Mouse (Mus musculus): ENCODE measurements around the gene Myl6. TPM values are rescaled to one million over a fixed set of nuclear protein-coding genes. Genes with fewer than 3 reads are reported as not detected.

Gene Myl6
- total and polyA plus RNA-seq, 3 experiments, result 242 to 379 (median 302) TPM

DNA sequence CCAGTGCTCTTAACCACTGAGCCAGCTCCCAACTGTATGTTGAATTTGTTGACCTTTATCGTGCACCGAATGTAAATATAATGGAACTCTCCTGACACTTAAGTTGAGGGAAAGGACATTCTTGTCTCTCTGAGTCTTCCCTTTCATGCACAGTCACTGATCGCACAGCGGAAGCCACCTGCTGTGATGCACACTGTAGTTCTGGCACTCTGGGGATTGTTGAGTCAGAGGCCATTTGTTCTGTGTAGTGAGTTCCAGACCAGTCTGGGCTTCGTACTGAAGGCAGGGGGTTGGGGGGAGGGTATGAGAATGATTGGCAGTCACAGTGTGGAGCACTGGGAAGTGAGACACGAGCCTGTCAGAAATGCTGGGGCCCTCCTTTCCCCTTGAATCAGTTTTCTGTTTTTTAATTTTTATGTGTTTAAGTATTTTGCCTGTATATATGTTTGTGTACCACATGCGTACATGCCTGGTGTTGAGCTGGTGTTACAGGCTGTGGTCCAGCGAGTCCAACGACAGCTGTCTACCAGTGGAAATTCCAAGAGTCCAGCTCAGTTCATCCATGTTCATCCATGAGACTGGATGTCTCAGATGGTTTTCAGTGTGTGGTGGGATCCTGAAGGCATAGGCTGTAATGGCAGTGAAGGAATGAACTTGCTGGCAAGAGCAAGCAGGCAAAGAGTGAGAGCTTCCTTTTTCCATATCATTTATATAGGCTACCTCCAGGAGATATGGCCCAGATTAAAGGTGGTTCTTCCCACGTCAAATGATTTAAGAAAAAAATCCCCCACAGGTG is 52.4 kb downstream of the Myl6 start:
- WGBS, result 88% methylated on average over 10 of the region's 10 CpGs
- Histone ChIP-seq H3K27ac (no peak overlapping the region), H3K27me3 (ENCODE audit: control insufficient read depth, insufficient read depth, low read length) (no peaks in the 10 kb centered on the region), H3K9ac (ENCODE audit: low read depth, low read length) (no peak overlapping the region), H3K4me1 (ENCODE audit: control insufficient read depth, insufficient read depth, low read length) (peaks cover 3% of the 10 kb centered on the region), H3K4me3 (no peak overlapping the region), H3K79me2 (replicated peaks; ENCODE audit: control insufficient read depth, insufficient read depth, low read length) (no peaks in the 10 kb centered on the region), H3K36me3 (ENCODE audit: control insufficient read depth, insufficient read depth, low read length) (no peaks in the 10 kb centered on the region)
- TF ChIP-seq EP300 (IDR thresholded peaks at IDR 0.05; ENCODE audit: insufficient read depth, low read depth, low read length), result no peak
- TF ChIP-seq POLR2A (IDR thresholded peaks at IDR 0.05; ENCODE audit: insufficient read depth, low read depth, low read length), result no peak
- intact Hi-C loops (cut with DNase I), result no loop called here
- DNase-seq, result no peak

Small RNA genes within 50 kb of the gene (microRNA-seq; reads per million reads assigned to microRNA genes)
- gene Mir6916, result 0 to 1.2 reads per million in 2 experiments
- 0.77 to 1.7 reads per million in 2 experiments for gene Mir8105

Other genes with a start within 250 kb of the Myl6 start
- not detected for gene Apon, start 240.0 kb downstream of the Myl6 start, total RNA-seq (2021)
- gene Apon, start 240.0 kb downstream of the Myl6 start, polyA plus RNA-seq (2012; rRNA removed), result 0.18 TPM in 1 of 2 replicates, not detected in the other
- not detected for gene Apof, start 225.5 kb downstream of the Myl6 start, total RNA-seq (2021)
- gene Apof, start 225.5 kb downstream of the Myl6 start, polyA plus RNA-seq (2012; rRNA removed), result 0.18 TPM in 1 of 2 replicates, not detected in the other
- gene Stat2, start 223.6 kb downstream of the Myl6 start, total RNA-seq (2021), result 10 to 100 TPM in 1 of 2 experiments, 1 to 10 TPM in 1; 7.3 to 12.2 TPM
- 11.0 and 17.5 TPM in 2 replicates for gene Stat2, start 223.6 kb downstream of the Myl6 start, polyA plus RNA-seq (2012; rRNA removed)
- under 1 TPM in 1 of 2 experiments, not detected in 1; 0.16 TPM for gene Il23a, start 195.4 kb downstream of the Myl6 start, total RNA-seq (2021)
- gene Il23a, start 195.4 kb downstream of the Myl6 start, polyA plus RNA-seq (2012; rRNA removed), result 0.12 TPM in 1 of 2 replicates, not detected in the other
- 1 to 10 TPM; 6.5 to 6.9 TPM for gene Pan2, start 190.8 kb downstream of the Myl6 start, total RNA-seq (2021)
- 15.2 and 19.8 TPM in 2 replicates for gene Pan2, start 190.8 kb downstream of the Myl6 start, polyA plus RNA-seq (2012; rRNA removed)
- 10 to 100 TPM; 58.9 to 65.3 TPM for gene Cnpy2, start 171.7 kb downstream of the Myl6 start, total RNA-seq (2021)
- gene Cnpy2, start 171.7 kb downstream of the Myl6 start, polyA plus RNA-seq (2012; rRNA removed), result 27.8 and 48.0 TPM in 2 replicates
- 1,000 to 10,000 TPM in 1 of 2 experiments, 100 to 1,000 TPM in 1; 947 to 1,091 TPM for gene Cs, start 156.4 kb downstream of the Myl6 start, total RNA-seq (2021)
- 1,148 and 1,658 TPM in 2 replicates for gene Cs, start 156.4 kb downstream of the Myl6 start, polyA plus RNA-seq (2012; rRNA removed)
- gene Coq10a, start 125.1 kb downstream of the Myl6 start, total RNA-seq (2021), result 100 to 1,000 TPM; 332 to 391 TPM
- 356 and 500 TPM in 2 replicates for gene Coq10a, start 125.1 kb downstream of the Myl6 start, polyA plus RNA-seq (2012; rRNA removed)
- gene Ankrd52, start 117.0 kb downstream of the Myl6 start, total RNA-seq (2021), result 10 to 100 TPM; 41.8 to 47.5 TPM
- 29.2 and 34.6 TPM in 2 replicates for gene Ankrd52, start 117.0 kb downstream of the Myl6 start, polyA plus RNA-seq (2012; rRNA removed)
- not detected for gene Slc39a5, start 92.9 kb downstream of the Myl6 start, total RNA-seq (2021)
- not detected in 2 replicates for gene Slc39a5, start 92.9 kb downstream of the Myl6 start, polyA plus RNA-seq (2012; rRNA removed)
- 10 to 100 TPM; 45.2 to 48.2 TPM for gene Nabp2, start 82.7 kb downstream of the Myl6 start, total RNA-seq (2021)
- 25.0 and 25.1 TPM in 2 replicates for gene Nabp2, start 82.7 kb downstream of the Myl6 start, polyA plus RNA-seq (2012; rRNA removed)
- gene Rnf41, start 82.5 kb downstream of the Myl6 start, total RNA-seq (2021), result 10 to 100 TPM; 15.8 to 16.9 TPM
- 12.5 and 17.8 TPM in 2 replicates for gene Rnf41, start 82.5 kb downstream of the Myl6 start, polyA plus RNA-seq (2012; rRNA removed)
- gene Smarcc2, start 34.9 kb downstream of the Myl6 start, total RNA-seq (2021), result 10 to 100 TPM; 75.5 to 77.6 TPM
- 49.1 and 61.1 TPM in 2 replicates for gene Smarcc2, start 34.9 kb downstream of the Myl6 start, polyA plus RNA-seq (2012; rRNA removed)
- 1 to 10 TPM; 3.5 to 3.8 TPM for gene Myl6b, start 4.5 kb upstream of the Myl6 start, total RNA-seq (2021)
- 2.9 and 4.1 TPM in 2 replicates for gene Myl6b, start 4.5 kb upstream of the Myl6 start, polyA plus RNA-seq (2012; rRNA removed)
- 10 to 100 TPM; 16.4 to 17.9 TPM for gene Esyt1, start 31.7 kb upstream of the Myl6 start, total RNA-seq (2021)
- 23.6 and 24.7 TPM in 2 replicates for gene Esyt1, start 31.7 kb upstream of the Myl6 start, polyA plus RNA-seq (2012; rRNA removed)
- 1 to 10 TPM; 7.5 to 7.6 TPM for gene Zc3h10, start 53.6 kb upstream of the Myl6 start, total RNA-seq (2021)
- 6.6 and 6.8 TPM in 2 replicates for gene Zc3h10, start 53.6 kb upstream of the Myl6 start, polyA plus RNA-seq (2012; rRNA removed)
- gene Rpl41, start 55.2 kb upstream of the Myl6 start, total RNA-seq (2021), result 1,000 to 10,000 TPM; 1,453 to 1,598 TPM
- gene Rpl41, start 55.2 kb upstream of the Myl6 start, polyA plus RNA-seq (2012; rRNA removed), result 853 and 867 TPM in 2 replicates
- 10 to 100 TPM; 39.4 to 44.2 TPM for gene Pa2g4, start 71.8 kb upstream of the Myl6 start, total RNA-seq (2021)
- gene Pa2g4, start 71.8 kb upstream of the Myl6 start, polyA plus RNA-seq (2012; rRNA removed), result 19.5 and 35.6 TPM in 2 replicates
- gene Erbb3, start 95.5 kb upstream of the Myl6 start, total RNA-seq (2021), result 1 to 10 TPM; 6.3 to 8.2 TPM
- 5.5 and 7.7 TPM in 2 replicates for gene Erbb3, start 95.5 kb upstream of the Myl6 start, polyA plus RNA-seq (2012; rRNA removed)
- 100 to 1,000 TPM; 229 to 279 TPM for gene Rps26, start 132.6 kb upstream of the Myl6 start, total RNA-seq (2021)
- gene Rps26, start 132.6 kb upstream of the Myl6 start, polyA plus RNA-seq (2012; rRNA removed), result 315 and 337 TPM in 2 replicates
- gene Ikzf4, start 151.8 kb upstream of the Myl6 start, total RNA-seq (2021), result 1 to 10 TPM in 1 of 2 experiments, under 1 TPM in 1; 0.97 to 1.8 TPM
- 0.88 TPM in 2 replicates for gene Ikzf4, start 151.8 kb upstream of the Myl6 start, polyA plus RNA-seq (2012; rRNA removed)
- gene Suox, start 179.9 kb upstream of the Myl6 start, total RNA-seq (2021), result 10 to 100 TPM; 25.6 to 26.6 TPM
- gene Suox, start 179.9 kb upstream of the Myl6 start, polyA plus RNA-seq (2012; rRNA removed), result 21.8 and 37.9 TPM in 2 replicates
- gene Rab5b, start 202.1 kb upstream of the Myl6 start, total RNA-seq (2021), result 10 to 100 TPM; 72.8 to 80.0 TPM
- gene Rab5b, start 202.1 kb upstream of the Myl6 start, polyA plus RNA-seq (2012; rRNA removed), result 68.9 and 111 TPM in 2 replicates
- gene Pmel, start 210.1 kb upstream of the Myl6 start, total RNA-seq (2021), result under 1 TPM; 0.43 to 0.50 TPM
- 0.59 and 0.66 TPM in 2 replicates for gene Pmel, start 210.1 kb upstream of the Myl6 start, polyA plus RNA-seq (2012; rRNA removed)
- 10 to 100 TPM in 1 of 2 experiments, 1 to 10 TPM in 1; 8.5 to 10.9 TPM for gene Cdk2, start 210.9 kb upstream of the Myl6 start, total RNA-seq (2021)
- 10.0 and 17.5 TPM in 2 replicates for gene Cdk2, start 210.9 kb upstream of the Myl6 start, polyA plus RNA-seq (2012; rRNA removed)

Data from heart, adult 2 months (tissue).